Mouse (Mus musculus) spleen, postnatal 4 days (tissue): ENCODE results near the gene Dcaf7.

Experiments used
- DNase-seq, 2 experiments: peaks; one replicate each; pipeline ENCODE4 v3.0.0; 2022; ENCODE audit warnings: low spot score in 2 of 2

Dcaf7 gene

GRCm38 (mm10) chr11:106106047-106106587, 69.4 kb downstream of the Dcaf7 start:
- DNase-seq, result peak; percentile 43 to 65
